Mouse (Mus musculus) naive thymus-derived CD4-positive, alpha-beta T cell, adult 2 months (primary cell): ENCODE measurements around the gene Ubtf.
A peak's percentile ranks its signal among the peaks of the same experiment; 100 is the strongest.

Source experiments
- DNase-seq: peaks from one replicate; pipeline ENCODE4 v3.0.0-alpha.2; 2011; ENCODE audit warnings: low read depth

Gene Ubtf

DNA sequence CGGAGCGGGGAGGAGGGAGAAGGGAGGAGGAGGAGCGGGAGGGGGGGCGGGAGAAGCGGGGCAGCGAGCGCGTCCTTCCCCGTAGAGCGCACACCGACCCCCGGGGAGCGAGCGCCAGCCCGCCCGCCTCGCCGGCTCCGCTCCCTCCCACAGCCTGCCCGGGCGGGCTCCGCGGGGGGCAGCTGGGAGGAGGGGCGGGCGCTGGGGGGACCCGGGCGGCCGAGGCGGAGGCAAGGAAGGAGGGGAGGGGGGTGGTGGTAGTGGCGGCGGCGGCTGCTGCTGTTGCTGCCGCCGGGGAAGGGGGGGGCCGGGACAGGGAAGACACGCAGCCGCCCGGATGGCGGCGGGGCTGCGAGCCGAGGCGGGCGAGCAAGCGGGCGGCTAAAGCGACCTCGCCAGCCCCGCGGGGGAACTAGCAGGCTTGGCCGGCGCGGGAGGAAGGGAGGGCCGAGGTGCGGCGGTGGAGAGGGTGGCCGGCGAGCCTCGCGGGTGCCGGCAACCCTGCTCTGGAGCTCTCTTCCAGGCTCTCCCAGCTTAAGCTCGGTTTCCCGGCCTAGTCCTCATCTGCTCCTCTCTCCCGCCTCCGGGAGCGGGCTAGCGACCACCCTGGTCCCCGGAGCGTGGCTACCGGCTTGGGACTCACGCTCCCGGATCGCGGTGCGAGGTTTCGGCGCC, 1.5 kb downstream of the Ubtf start:
- DNase-seq: peak; percentile 73

DNA sequence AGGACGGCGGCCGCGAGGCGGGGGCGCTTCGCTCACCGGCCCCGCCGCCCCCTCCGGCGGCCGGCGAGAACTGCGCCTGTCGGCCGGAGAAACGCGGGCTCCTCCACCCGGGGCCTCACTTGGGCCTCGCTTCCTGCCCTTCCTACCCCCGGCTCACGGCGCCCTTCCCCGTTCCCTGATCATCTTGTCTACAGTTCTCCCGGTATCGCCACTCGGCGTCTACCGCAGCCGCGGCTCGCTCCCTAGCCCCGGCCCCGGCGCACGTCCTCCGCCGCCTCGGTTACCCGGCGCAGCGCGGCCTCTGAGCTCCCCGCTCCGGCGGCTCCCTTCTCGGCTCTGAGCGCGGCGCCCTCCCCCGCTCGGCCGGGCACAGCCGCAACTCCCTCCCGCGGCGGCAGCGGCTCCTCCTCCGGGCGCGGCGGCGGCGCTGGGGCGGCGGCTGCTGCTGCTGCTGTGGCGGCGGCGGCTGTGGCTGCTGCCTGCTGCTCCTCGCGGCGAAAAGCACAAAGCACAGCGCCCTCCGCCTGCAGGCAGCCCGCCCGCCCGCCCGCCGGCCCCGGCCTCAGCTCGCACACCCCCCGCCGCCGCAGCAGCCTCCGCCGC, 2.1 kb downstream of the Ubtf start:
- peak; percentile 78 for DNase-seq

GRCm38 (mm10) chr11:102316572-102317297, 2.8 kb downstream of the Ubtf start:
- DNase-seq: peak; percentile 90

DNA sequence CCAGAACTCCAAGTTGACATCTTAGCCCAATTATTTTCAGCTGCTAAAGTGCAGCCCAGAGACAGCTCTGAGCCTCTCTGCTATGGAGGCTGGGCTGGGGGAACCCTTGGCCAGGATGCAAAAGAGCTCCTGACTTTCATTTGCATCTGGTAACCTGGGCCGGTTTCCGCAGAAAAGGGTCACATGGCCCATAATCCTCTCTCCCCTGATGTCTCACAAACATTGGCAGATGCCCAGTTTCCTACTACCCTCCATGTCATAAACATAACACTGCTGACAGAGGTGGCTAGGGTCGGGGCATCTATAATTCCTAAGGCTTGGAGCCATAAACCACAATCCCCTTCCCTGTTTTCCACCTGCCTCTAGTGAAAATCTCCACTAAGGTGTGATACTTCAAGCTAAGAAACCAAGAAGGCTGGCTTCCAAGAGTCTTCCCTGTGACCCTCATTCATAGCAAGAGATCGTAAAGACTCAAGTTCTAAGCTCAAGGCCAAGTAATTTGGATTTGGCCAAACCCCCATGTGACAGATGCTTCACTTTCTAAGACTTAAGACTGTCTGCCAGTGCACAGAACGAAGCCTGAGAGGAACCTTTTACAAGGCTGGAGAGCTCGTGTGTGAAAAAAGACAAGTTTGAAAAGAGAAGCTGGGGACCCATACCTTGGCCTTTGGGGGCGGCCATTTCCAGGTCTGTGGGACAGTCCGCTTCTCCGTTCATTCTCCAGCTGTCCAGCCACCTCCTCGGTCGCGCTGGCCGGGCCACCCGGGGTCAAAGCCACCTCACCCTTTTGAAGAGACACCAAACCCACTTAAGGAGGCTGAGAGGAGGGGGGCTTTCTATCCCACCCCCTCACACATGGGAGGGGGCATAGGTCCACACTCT, 3.6 kb downstream of the Ubtf start:
- no peak for DNase-seq

GRCm38 (mm10) chr11:102314321-102314720, 5.2 kb downstream of the Ubtf start:
- DNase-seq: peak; percentile 15

DNA sequence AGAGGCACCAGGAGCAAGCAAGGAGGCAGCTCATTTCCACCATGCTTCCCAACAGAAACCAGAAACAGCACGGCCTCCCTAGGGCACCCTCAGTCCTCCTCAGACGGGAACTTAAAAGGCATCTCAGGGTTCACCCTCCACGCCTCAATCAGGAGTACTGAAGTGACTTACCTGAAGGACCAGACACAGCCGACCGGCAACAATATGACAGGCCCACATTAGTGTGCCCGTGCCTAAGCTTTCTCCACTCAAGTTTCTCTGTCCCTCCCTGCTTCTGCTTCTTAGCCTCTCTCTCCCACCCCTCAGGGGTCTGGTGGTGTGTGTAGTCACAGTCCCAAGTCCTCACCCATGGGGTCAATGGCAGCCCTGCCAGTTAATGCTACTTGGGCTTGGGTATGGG, 7.0 kb downstream of the Ubtf start:
- DNase-seq: no peak

- DNase-seq: no peak
Observed at GRCm38 (mm10) chr11:102311966-102312365, 7.6 kb downstream of the Ubtf start.

DNA sequence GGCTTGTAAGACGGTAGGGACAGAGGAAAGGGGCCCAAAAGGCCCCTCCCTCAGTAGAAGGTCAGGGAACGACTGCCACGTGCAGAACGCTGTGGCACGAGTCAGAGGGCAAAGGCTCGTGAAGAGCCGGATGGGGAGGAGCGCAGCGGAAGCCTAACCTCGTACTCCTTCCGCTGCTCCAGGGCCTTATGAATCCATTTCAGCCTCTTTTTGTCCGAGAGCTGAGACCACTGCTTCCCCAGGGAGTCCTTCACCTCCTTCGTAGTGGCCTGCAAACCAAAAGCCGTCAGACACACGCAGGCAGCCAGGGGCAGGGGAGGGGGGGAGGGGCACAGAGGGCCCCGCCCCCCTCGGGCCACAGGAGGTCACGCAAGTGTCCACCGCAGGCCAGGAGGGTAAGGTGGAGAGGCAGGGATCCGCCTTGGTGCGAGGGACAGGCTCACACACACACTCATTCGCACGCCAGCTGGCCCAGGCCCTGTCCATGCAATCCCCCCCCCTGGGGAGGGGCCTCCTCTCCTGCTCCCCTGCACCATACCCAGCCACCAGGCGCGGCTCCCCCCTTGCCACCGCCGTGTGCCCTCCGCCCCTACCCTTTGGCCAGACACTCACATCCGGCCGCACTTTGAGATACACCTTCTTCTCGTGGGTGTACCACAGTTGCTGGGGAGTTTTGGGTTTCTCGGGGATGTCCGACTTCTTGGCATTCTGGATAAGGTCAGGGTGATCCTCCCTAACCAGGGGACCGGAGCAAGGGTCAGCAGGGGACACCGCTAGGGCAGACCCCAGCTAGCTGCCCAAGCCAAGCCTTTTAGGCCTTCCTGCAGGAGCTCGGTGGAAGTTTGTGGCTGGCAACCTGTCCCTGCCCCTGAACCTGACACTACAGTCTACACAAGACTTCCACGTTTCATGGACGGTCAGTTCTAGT, 8.5 kb downstream of the Ubtf start:
- peak; percentile 10 for DNase-seq

DNA sequence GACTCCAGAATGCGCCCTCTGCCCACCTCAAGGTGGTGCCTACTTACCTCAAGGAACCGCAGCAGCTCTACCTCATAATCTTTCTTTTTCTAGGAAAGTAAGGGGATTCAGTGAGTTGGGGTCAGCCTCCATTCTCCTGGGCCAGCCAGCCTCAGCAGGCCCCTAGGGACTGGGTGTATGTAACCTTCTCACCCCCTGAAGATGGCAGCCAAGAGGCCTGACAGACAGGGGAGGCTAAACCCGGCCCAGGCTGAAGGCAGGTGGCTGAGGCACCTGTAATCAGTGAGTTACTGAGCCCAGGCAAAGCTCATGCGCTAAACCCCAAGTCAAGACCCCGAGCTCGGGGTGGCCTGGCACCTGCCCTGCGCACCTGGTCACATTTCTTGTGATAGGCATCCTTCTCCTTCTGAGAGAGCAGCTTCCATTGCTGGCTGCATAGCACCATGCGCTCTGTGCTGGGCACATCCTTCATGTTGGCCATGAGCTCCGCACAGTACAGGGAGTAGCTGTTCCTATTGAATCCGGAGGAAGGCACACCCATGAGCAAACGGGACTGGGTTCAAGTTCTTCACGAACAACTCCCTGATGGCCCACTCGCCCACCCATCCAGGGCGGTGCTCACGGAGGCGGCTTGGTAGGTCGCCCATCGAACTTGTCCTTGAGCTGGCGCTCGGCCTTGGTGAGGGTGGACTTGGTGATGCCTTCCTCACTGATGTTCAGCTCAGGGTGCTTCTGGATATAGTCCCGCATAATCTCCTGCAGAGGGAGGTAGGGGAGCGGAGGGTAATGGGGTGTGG, 9.5 kb downstream of the Ubtf start:
- DNase-seq: peak; percentile 23

DNA sequence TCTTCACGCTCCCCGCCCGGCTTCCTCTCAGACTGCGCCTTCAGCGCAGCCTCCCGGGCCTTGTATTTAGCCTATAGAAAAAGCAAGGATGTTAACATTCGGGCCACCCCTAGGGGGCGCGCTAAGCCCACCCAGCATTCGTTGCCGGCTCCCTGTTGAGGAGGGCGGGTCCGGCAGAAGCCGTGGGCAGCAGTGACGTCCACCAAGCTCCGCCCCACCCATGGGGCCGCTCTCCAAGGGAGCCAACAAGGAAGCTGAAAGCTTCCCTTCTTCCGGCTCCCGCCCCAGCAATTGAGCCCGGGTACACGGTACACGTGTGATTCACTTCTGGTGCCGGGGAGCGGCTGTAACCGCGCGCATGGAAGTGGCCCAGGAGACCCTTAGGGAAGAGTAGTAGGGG, 10.6 kb downstream of the Ubtf start:
- DNase-seq: peak; percentile 98

- DNase-seq: no peak
Observed at GRCm38 (mm10) chr11:102308104-102308503, 11.4 kb downstream of the Ubtf start.

GRCm38 (mm10) chr11:102305359-102305758, 14.2 kb downstream of the Ubtf start:
- no peak for DNase-seq

DNA sequence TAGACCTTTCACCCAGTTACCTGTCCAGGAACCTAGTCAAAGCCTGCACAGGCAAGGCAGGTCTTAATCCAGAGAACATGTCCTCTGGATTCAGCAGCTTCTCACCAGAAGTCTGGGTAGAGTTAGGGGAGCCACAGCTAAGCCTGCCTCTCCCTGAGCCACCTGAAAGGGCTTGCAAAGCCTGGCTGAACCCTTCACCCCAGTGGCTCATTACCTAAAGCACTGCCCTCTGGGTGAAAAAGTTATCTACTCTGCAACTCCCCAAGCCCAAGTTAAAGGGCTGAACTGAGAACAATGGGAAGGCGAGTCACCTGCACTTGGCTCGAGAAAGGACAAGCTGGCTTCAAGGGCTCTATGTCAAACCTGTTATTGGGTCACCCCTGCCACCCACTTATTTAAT, 15.4 kb downstream of the Ubtf start:
- DNase-seq: no peak

DNA sequence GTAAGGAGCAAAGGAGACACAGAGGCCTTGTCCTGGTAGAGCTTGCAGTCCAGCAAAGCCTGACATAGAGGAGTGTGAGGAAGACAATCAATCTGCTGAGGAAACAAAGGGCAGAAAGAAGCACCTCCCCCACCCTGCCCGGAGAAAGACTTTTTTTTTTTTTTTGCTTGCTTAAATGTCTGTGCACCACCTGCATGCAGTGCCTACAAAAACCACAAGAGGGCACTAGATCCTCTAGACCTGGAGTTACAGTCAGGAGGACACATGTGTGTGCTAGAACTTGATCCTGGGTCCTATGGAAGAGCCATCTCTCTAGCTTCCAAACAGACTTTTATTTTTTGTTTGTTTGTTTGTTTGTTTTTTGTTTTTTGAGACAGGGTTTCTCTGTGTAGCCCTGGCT, 19.7 kb downstream of the Ubtf start:
- peak; percentile 87 for DNase-seq

- DNase-seq: peak; percentile 71
Observed at GRCm38 (mm10) chr11:102297577-102298556, 21.7 kb downstream of the Ubtf start.

GRCm38 (mm10) chr11:102296491-102297472, 22.8 kb downstream of the Ubtf start, which contains the start of gene Atxn7l3:
TSS of gene Atxn7l3 (minus strand) at chr11:102296631.
- DNase-seq: peak; percentile 98

DNA sequence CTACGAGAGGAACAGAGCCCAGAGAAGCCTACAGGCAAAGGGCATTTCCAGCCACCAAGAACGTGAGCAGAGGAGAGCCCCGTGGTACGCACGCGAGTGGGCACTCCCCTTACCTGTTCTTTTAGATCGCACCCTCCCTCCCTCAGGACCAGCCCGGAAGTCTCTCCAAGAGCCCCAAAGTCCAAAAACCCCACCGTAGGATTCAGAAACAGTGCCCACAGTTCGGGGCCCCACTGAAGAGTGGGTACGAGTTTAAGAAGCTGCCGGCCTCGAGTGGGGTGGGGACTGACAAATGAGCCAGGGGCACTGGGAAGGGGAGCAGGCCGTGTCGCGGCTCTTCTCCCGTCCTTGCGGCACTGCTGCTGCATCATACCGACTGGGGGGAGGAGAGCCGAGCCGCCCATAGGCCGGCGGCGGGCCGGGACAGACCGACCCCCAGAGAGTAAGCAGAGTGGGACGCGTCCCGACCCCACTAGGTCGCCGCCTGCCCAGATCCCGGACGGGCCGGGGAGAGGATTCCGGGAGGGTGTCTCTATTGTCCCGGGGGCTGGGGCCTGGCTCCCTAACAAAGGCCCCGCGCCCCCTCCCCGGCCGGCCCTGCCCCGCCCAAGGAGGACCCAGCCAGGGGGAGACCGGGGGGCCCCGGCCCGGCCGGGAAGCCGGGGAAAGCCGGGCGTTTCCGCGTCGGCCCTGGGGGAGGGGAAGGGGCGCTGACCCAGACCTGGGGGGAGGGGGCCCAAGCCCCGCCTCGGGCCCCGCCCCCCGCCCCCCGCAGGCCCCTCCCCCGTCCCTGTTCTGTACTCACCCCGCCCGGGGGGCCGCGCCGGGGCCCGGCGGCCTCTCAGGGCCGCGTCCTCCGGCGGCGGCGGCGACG, 23.7 kb downstream of the Ubtf start:
- no peak for DNase-seq
